Mouse (Mus musculus) embryonic stem cell, embryonic (primary cell): ENCODE results near the gene Gfpt2.

Experiments
- CTCF ChIA-PET, 4 experiments: fragments of 300-600 bp in 2 of 4; fragments of 350-600 bp in 2 of 4; sonication (Branson Sonifier 250); formaldehyde crosslinking; loops; one replicate each; lab custom pipeline; 2022; ENCODE audit warnings: inconsistent platforms in 2 of 4; lab: Charles Lee
- POLR2A ChIA-PET, 4 experiments: fragments of 300-600 bp in 2 of 4; fragments of 350-600 bp in 2 of 4; sonication (Branson Sonifier 250); formaldehyde crosslinking; loops; one replicate each; lab custom pipeline; 2022; ENCODE audit warnings: antibody characterized with exemption in 4 of 4, inconsistent platforms in 1 of 4; lab: Charles Lee

The Gfpt2 gene

DNA sequence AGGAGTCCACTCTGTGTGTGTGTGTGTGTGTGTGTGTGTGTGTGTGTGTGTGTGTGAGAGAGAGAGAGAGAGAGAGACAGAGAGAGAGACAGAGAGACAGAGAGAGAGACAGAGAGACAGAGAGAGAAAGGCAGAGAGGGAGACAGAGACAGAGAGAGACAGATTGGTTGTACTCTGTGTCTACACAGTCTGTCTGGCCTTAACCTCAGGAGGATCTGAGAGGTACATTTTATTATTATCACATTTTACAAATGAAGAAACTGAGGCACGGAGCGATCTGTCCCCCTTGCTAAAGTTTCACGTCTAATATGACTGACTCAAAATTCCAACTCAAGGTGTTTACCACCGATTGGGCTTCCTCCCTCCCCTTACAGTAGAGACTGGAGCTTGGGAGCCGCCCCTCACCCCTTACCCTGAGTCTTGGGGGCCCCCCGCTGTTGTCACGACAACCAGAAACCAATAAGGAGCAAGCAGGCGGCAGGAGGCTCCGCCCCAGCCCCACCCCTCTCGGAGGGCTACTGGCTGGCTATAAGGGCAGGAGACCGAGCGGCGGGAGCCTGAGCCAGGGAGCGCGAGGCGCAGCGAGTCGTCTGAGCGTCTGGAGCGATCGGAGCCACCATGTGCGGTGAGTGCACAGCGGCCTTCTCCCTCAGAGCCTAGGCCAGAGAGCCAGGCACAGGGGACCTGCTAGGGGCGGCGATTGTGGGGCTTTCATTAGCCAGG, at the start of gene Gfpt2:
Gene Gfpt2, plus strand, starts transcription at position 560 of the 723 bp plus-strand sequence.
- POLR2A ChIA-PET: interaction anchor here (0.5 to 6.1 kb wide), 40 partner anchors 8 to 1185 kb away, joined by 3 to 24 read pairs (median 5); partner anchors contain the start of genes Cnot6 (in 1 of the 4), Mgat4b (in 1 of the 4) and Sqstm1 (in 1 of the 4)
- CTCF ChIA-PET: interaction anchor here in 3 of 4 experiments (0.9 to 1.1 kb wide), 4 partner anchors 31 to 65 kb away, joined by 3 to 4 read pairs (median 4); no protein-coding TSS in a partner anchor

DNA sequence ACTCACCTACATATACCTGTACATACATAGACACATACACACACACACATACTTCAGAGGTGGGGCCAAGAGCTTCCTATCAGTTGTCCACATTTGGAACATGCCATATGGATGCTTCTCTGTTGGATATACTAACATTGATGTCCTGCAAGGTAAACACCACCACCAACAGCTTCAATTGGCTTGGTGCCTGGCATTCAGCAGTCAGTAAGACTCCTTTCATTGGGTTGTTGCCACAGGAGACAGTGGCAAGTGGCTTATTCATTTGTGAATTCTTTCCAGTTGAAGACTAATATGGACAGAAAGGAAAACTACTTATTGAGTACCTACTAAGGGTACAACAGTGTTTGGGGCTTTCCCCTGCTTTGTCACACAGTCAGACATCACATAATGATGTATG, 49.0 kb upstream of the Gfpt2 start:
- CTCF ChIA-PET: interaction anchor here in 1 of 4 experiments (0.6 kb wide), 1 partner anchor 27 kb away, joined by 3 read pairs; no protein-coding TSS in a partner anchor
- POLR2A ChIA-PET: interaction anchor here in 1 of 4 experiments (1.0 to 1.2 kb wide), 2 partner anchors 10 to 17 kb away, joined by 3 to 4 read pairs; no protein-coding TSS in a partner anchor

DNA sequence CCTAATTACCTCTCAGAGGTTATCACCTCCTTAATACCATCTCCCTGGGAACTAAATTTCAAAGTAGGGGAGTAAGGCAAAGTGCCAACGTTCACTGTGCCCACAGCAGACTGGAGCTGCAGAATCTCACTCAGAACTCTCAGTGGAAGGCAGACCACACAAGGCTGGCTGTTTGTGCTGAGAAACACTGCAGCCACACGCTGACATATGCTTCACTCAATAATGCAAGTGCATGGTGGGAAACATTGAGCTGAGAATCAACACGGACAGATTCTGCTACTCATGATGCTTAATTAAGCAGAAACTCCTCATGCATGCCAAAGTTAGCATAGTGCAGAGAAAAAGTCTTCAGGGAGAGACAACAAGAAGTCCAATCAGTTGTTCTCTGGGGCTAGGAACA, 48.1 kb upstream of the Gfpt2 start:
- ChIA-PET CTCF (no interaction called here), POLR2A (interaction anchor here in 1 of 4 experiments (1.0 kb wide), 1 partner anchor 16 kb away, joined by 3 read pairs; no protein-coding TSS in a partner anchor)

DNA sequence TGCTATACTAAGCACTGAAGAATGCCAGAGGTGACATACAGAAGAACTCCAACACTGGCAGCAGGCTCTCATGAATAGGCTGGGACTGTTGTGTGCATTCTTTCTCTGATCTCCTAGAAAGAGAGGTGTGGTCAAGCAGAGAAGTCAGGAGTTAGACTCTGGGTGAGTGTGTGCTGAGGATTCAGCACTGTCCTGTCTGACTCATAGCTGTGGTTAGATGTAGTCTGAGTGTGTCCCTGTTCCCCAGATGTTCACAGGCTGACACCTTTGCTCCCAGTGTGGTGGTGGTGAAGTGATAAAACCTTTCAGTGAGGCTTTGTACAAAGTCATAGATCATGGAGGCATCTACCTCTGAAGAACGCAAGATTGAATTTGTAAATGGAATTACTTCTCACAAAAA, 47.2 kb upstream of the Gfpt2 start:
- ChIA-PET POLR2A (no interaction called here), CTCF (no interaction called here)

DNA sequence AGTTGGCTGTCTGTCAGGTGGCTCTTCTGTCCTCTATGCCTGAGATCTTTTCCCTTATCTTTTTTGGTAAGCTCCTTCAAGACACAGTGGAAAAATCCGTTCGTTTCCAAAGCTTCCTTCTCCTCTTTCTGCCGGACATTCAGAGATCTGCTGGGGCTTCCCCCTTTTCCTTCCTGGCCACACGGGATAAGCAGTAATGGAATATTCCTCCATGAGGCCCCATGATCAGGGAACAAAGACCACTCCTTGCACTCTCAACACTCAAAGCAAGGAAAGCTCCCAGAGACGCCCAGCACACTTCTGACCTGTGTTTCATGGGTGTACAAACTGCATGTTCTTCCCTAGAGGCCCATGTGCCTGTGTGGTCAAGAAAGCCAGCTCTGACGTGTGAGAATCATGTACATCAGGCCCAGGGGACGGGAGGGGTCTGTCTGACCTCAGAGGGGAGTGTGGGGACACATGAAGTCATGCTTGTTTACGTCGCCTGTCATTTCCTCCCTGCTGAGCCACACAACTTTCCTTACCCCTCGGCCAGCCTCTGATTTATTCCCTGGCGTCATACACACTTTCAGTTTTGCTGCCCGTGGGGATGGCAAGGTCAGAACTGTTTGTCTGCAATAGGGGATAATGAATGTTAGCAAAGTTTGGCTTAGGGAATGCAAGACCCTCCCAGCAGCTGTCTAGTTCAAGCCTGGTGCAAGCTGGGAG, 38.9 kb upstream of the Gfpt2 start:
- POLR2A ChIA-PET: interaction anchor here in 3 of 4 experiments (0.6 to 2.9 kb wide), 17 partner anchors 9 to 667 kb away, joined by 3 to 15 read pairs (median 4); partner anchors contain the start of gene Gfpt2 (in 1 of the 3)
- CTCF ChIA-PET: interaction anchor here in 1 of 4 experiments (1.0 kb wide), 1 partner anchor 27 kb away, joined by 3 read pairs; no protein-coding TSS in a partner anchor

DNA sequence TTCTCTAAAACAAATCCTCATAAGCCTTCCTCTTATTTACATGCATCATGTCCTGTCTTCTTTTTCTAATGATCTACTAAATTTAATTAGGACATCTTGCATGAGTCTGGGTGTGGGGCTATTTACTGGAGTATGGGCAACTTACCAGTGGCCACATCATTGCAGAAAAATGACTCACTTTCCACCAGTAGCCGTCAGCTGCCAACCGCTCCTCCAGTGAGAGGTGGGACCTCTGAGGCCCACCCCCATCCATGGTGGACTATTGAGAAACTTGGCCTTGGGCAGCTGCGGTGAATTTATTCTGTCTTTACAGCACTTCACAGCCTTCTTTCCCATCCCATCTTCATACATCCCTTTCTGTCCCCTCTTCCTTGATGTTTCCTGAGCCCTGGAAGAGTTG, 35.9 kb upstream of the Gfpt2 start:
- CTCF ChIA-PET: no interaction called here
- POLR2A ChIA-PET: interaction anchor here in 1 of 4 experiments (1.0 kb wide), 1 partner anchor 35 kb away, joined by 4 read pairs; no protein-coding TSS in a partner anchor

DNA sequence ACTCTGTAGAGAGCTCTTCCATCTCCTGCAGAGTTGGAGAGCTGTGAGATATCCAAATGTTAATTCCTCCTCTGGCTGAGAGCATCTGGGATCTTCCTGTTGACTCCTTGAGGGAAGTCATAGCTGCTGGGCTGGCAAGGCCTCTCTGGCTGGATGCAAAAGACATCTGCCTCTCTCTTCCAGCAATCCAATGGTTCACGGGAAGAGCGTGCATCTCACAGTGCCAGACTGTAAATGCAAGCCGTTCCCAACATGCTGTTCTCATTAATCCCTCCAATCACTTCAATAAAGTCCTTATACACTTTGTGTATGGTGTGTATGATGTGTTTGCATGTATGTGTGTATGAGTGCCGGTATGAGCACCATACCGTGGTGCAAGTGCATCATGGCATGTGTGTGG, 32.8 kb upstream of the Gfpt2 start:
- ChIA-PET POLR2A (interaction anchor here in 2 of 4 experiments (0.7 to 1.0 kb wide), 4 partner anchors 16 to 53 kb away, joined by 3 read pairs; no protein-coding TSS in a partner anchor), CTCF (interaction anchor here in 1 of 4 experiments (0.6 kb wide), 1 partner anchor 113 kb away, joined by 4 read pairs; no protein-coding TSS in a partner anchor)

DNA sequence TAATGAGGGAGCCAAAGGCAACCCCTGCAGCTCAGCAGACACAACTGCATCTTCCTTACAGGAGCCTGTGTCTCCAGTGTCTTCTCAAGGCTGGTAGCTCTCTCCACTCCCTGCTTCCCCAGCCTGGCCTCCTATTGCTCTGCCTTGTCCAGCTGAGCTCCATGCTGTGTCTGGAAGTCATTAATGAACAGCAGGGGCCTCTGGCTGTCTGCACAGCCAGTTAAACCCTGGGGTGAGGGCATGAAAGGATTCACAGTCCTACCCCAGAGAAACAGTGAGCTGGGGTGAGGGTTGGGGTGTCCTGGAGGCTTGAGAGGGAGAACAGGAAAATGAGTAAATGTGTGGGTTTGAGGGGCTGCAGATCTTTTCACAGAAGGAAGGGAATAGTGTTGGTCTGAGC, 30.4 kb upstream of the Gfpt2 start:
- ChIA-PET POLR2A (interaction anchor here in 3 of 4 experiments (0.7 to 2.4 kb wide), 32 partner anchors 9 to 614 kb away, joined by 3 to 15 read pairs (median 5); partner anchors contain the start of genes Cnot6 (in 1 of the 3), Gfpt2 (in 1 of the 3) and Mapk9 (in 1 of the 3)), CTCF (interaction anchor here in 2 of 4 experiments (0.6 to 0.7 kb wide), 2 partner anchors 69 to 192 kb away, joined by 3 read pairs; no protein-coding TSS in a partner anchor)

DNA sequence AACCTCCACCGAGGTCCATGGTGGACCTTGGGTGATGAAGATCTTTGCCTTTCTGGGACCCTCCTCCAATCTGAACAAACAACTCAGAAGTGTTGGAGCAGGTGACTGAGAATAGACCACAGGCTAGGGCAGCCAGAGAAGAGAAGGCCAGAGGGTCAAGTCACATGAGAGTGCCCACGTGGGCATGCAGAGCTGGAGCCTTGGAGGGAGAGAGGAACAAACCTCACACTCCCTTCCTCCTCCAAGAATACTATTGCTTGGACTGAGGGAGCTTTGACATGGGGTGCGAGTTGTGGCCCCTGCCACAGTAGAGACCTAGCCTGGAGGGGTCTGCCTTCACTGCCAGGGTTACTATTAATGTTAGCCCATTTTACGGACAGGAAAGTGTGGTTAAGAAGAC, 30.0 kb upstream of the Gfpt2 start:
- POLR2A ChIA-PET: interaction anchor here (0.6 to 2.4 kb wide), 52 partner anchors 9 to 614 kb away, joined by 3 to 15 read pairs (median 5); partner anchors contain the start of genes Gfpt2 (in 2 of the 4), Mapk9 (in 2 of the 4), Cnot6 (in 1 of the 4) and Mrnip (in 1 of the 4)
- CTCF ChIA-PET: interaction anchor here in 3 of 4 experiments (0.6 to 1.4 kb wide), 4 partner anchors 61 to 192 kb away, joined by 3 to 6 read pairs (median 3); no protein-coding TSS in a partner anchor

DNA sequence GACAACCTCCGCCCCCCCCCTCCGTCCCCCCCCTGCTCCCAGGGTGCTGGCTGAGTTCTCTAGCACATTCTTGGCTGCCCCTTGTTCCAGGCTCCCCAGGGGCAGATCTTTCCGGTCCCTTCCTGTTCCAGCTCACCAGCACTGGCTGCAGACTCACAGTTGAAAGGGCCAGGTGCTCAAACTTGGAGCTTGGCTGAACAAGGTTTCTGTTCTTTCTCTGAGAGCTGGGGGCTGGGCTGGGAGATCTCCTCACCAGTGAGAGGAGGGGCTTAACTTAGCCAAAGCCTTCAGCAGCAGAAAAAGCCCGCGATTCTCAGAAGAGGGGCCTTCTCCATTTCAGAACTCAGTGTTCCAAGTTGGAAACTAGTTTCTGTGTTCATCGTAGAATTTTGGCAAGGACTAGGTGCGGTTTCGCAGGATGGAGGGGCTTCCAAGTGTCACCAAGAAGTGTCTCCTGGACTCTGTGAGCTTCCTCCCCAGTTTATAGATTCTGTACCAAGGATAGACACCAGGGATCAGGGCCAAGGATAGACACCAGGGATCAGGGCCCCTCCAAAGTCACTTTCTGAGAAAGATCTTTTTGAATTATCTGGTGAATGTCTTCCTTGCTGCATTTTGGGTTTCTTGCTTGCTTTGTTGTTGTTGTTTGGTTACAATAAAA, 29.2 kb upstream of the Gfpt2 start:
- CTCF ChIA-PET: interaction anchor here (0.7 to 1.4 kb wide), 6 partner anchors 37 to 337 kb away, joined by 3 to 8 read pairs (median 4); no protein-coding TSS in a partner anchor

DNA sequence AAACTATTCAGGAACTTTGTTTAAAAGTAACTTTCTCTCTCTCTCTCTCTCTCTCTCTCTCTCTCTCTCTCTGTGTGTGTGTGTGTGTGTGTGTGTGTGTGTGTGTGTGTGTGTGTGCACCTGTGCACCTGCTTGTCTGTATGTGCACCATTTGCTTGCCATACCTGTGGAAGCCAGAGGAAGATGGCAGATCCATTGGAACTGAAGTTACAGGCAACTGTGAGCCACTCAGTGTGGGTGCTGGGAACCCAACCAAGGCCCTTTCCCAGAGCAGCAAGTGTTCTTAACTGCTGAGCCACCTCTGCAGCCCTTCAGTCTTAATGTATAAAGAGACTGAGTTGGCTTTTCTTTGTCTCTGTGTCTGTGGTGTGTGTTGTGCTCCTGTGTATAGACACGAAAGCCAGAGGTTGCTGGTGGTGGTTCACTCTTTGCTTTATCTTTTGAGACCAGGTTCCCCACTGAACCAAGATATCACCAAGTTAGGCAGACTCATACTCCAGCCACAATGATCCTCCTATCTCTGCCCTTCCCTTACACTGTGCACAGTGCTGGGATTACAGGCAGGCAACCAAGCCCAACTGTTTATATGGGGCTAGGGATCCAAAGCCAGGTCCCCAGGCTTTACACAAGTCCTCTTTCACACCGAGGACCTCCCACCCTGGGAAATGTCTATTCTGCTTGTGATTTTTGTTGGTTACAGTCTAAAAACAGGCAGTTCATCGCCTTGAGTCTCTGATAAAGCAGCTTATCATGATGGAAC, 28.4 kb upstream of the Gfpt2 start:
- CTCF ChIA-PET: interaction anchor here in 1 of 4 experiments (0.8 to 0.9 kb wide), 2 partner anchors 38 to 338 kb away, joined by 3 to 5 read pairs; no protein-coding TSS in a partner anchor

More for the DNA sequence above, 29.2 kb upstream of the Gfpt2 start:
- POLR2A ChIA-PET: interaction anchor here (0.6 to 2.4 kb wide), 59 partner anchors 8 to 1851 kb away, joined by 3 to 15 read pairs (median 5); partner anchors contain the start of genes Gfpt2 (in 2 of the 4), Mapk9 (in 2 of the 4), Cnot6 (in 1 of the 4) and Mrnip (in 1 of the 4)

DNA sequence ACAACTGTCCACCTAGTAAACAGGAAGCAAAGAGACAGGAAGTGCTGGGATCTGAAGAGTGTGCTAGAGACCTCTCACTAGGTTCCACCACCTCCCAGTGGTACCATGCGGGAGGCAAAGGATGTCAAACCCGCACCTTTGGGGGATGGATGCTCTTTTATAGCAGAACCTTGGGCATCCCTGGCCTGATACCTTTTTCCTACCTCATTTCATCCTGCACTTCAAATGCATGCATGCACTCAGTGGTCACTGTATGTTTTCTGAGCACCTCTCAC, 27.9 kb upstream of the Gfpt2 start:
- POLR2A ChIA-PET: interaction anchor here in 2 of 4 experiments (1.0 to 2.4 kb wide), 4 partner anchors 10 to 195 kb away, joined by 3 to 8 read pairs (median 4); no protein-coding TSS in a partner anchor

More for the DNA sequence above, 28.4 kb upstream of the Gfpt2 start:
- POLR2A ChIA-PET: interaction anchor here in 3 of 4 experiments (0.8 to 2.4 kb wide), 16 partner anchors 10 to 1097 kb away, joined by 3 to 14 read pairs (median 4); partner anchors contain the start of gene Mapk9 (in 1 of the 3)

DNA sequence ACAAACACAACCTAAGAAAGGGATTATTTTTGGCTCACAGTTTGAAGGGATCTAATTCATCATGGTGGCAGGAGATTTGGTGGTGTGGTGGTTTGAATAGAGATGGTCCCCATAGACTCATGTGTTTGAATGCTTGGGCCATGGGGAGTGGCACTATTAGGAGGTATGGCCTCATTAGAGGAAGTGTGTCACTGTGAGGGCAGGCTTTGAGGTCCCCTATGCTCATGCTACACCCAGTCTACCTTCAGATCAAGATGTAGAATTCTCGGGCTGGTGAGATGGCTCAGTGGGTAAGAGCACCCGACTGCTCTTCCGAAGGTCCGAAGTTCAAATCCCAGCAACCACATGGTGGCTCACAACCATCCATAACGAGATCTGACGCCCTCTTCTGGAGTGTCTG, 26.5 kb upstream of the Gfpt2 start:
- ChIA-PET POLR2A (interaction anchor here in 2 of 4 experiments (0.6 to 2.4 kb wide), 5 partner anchors 11 to 193 kb away, joined by 3 to 8 read pairs (median 3); no protein-coding TSS in a partner anchor), CTCF (interaction anchor here in 1 of 4 experiments (0.6 kb wide), 1 partner anchor 9 kb away, joined by 3 read pairs; no protein-coding TSS in a partner anchor)

More for the DNA sequence above, 27.9 kb upstream of the Gfpt2 start:
- CTCF ChIA-PET: no interaction called here

DNA sequence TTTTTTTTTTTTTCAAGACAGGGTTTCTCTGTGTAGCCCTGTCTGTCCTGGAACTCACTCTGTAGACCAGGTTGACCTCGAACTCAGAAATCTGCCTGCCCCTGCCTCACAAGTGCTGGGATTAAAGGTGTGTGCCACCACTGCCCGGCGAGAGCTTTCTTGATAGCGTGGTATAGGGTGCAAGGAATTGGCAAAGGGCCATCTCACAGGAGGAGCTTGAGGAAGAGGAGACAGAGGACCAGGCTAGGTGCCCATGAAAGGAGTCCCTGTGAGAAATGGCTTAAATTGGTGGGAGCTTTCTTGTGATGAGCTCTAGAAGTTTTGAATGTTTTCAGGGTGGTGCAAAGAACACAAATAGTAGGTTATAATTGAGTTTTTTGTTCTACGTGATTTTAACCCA, 25.2 kb upstream of the Gfpt2 start:
- ChIA-PET POLR2A (interaction anchor here in 3 of 4 experiments (0.6 to 1.7 kb wide), 11 partner anchors 9 to 171 kb away, joined by 3 to 5 read pairs (median 4); no protein-coding TSS in a partner anchor), CTCF (interaction anchor here in 1 of 4 experiments (0.9 kb wide), 1 partner anchor 56 kb away, joined by 3 read pairs; no protein-coding TSS in a partner anchor)

DNA sequence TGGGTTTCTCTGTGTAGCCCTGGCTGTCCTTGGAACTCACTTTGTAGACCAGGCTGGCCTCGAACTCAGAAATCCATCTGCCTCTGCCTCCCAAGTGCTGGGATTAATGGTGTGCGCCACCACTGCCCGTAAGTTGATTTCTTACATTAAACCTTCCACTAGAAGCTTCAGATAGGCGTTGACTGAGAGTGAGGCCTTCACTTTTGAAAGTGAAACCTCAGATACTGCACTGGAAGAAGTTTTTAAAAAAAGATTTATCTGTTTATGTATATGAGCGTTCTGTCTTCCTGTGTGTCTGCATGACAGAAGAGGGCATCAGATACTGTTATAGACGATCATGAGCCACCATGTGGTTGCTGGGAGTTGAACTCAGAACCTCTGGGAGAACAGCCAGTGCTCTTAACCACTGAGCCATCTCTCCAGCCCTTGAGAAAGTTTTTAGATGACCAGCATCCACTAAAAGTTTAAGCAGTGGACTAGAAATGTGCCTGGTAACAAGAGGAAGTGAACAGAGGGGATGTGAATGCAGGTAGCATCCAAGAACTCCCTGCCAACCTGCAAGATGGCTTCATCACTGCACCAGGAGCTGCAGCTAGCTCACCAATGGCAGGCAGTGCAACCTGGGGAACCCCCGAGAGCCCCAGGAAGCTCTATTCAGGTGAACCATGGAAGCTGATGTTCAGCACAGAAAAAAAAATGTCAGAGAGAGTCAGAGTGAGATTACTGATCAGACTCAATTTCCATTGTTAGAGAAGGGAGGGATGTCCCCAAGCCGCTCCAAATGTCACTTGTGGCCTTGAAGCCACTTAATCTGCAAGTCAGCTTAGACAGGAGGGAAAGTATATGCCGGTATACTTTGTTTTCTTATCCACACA, 23.1 kb upstream of the Gfpt2 start:
- ChIA-PET POLR2A (interaction anchor here in 1 of 4 experiments (0.9 to 1.4 kb wide), 2 partner anchors 19 to 33 kb away, joined by 3 read pairs; no protein-coding TSS in a partner anchor), CTCF (interaction anchor here in 2 of 4 experiments (0.9 to 1.3 kb wide), 2 partner anchors 43 to 54 kb away, joined by 3 read pairs; no protein-coding TSS in a partner anchor)
